Mouse (Mus musculus): ENCODE data around the gene Olfr1262. TPM values are rescaled to one million over a fixed set of nuclear protein-coding genes. Genes with fewer than 3 reads are reported as not detected.

Gene Olfr1262
- not detected in 2 replicates for polyA plus RNA-seq (2015; fragmentation: Nextera tagmentation; extraction: Ambion mirVana)

GRCm38 (mm10) chr2:89999845-90000244 lies at the start of gene Olfr1262:
Gene Olfr1262, plus strand, starts transcription at chr2:90000145.
- H3K9me3 ChIP-seq = no peaks in the 10 kb centered on the region
- H3K4me2 ChIP-seq (replicated peaks) = no peak within 1 kb of the TSS
- no peak within 1 kb of the TSS for H3K4me3 ChIP-seq (replicated peaks)
- no peaks in the 10 kb centered on the region for H3K36me3 ChIP-seq
- no peak within 1 kb of the TSS for H3K27ac ChIP-seq
- no peaks in the 10 kb centered on the region for H3K4me1 ChIP-seq (replicated peaks)
- no peak within 1 kb of the TSS for H3K9ac ChIP-seq
- no peak for ATAC-seq
- no peaks in the 10 kb centered on the region for H3K27me3 ChIP-seq (replicated peaks)

GRCm38 (mm10) chr2:89974184-89974583 lies 25.8 kb upstream of the Olfr1262 start, which contains the start of gene Olfr1260:
Gene Olfr1260, plus strand, starts transcription at chr2:89974340.
- ATAC-seq = no peak
- no peaks in the 10 kb centered on the region for H3K4me1 ChIP-seq (replicated peaks)
- H3K9ac ChIP-seq = no peak within 1 kb of the TSS
- H3K4me3 ChIP-seq (replicated peaks) = no peak within 1 kb of the TSS
- H3K27ac ChIP-seq = no peak within 1 kb of the TSS
- no peaks in the 10 kb centered on the region for H3K36me3 ChIP-seq
- H3K27me3 ChIP-seq (replicated peaks) = no peaks in the 10 kb centered on the region
- no peaks in the 10 kb centered on the region for H3K9me3 ChIP-seq
- H3K4me2 ChIP-seq (replicated peaks) = no peak within 1 kb of the TSS
- WGBS = 45% methylated on average over 2 of the region's 2 CpGs

- H3K27ac ChIP-seq = no peak overlapping the region
- H3K4me2 ChIP-seq (replicated peaks) = no peak overlapping the region
- no peak overlapping the region for H3K4me3 ChIP-seq (replicated peaks)
- no peaks in the 10 kb centered on the region for H3K4me1 ChIP-seq (replicated peaks)
- no peaks in the 10 kb centered on the region for H3K27me3 ChIP-seq (replicated peaks)
- no peaks in the 10 kb centered on the region for H3K9me3 ChIP-seq
- 82% methylated on average over 2 of the region's 2 CpGs for WGBS
- no peaks in the 10 kb centered on the region for H3K36me3 ChIP-seq
- ATAC-seq = no peak
- no peak overlapping the region for H3K9ac ChIP-seq
Observed at GRCm38 (mm10) chr2:89977709-89978108, 22.2 kb upstream of the Olfr1262 start.

- Histone ChIP-seq H3K9me3 (no peaks in the 10 kb centered on the region), H3K4me1 (replicated peaks) (no peaks in the 10 kb centered on the region), H3K36me3 (no peaks in the 10 kb centered on the region), H3K4me3 (replicated peaks) (no peak within 1 kb of the TSS), H3K27me3 (replicated peaks) (no peaks in the 10 kb centered on the region), H3K9ac (no peak within 1 kb of the TSS), H3K4me2 (replicated peaks) (no peak within 1 kb of the TSS), H3K27ac (no peak within 1 kb of the TSS)
- ATAC-seq = no peak
Observed at GRCm38 (mm10) chr2:89990921-89991320, 9.0 kb upstream of the Olfr1262 start, which contains the start of gene Olfr1261. Gene Olfr1261, plus strand, starts transcription at chr2:89991221.

GRCm38 (mm10) chr2:90011831-90012230 lies 11.9 kb downstream of the Olfr1262 start, which contains the start of gene Olfr1263:
Gene Olfr1263, plus strand, starts transcription at chr2:90012131.
- Histone ChIP-seq H3K4me3 (replicated peaks) (no peak within 1 kb of the TSS), H3K9me3 (no peaks in the 10 kb centered on the region), H3K4me1 (replicated peaks) (no peaks in the 10 kb centered on the region), H3K4me2 (replicated peaks) (no peak within 1 kb of the TSS), H3K9ac (no peak within 1 kb of the TSS), H3K27me3 (replicated peaks) (no peaks in the 10 kb centered on the region), H3K36me3 (no peaks in the 10 kb centered on the region), H3K27ac (no peak within 1 kb of the TSS)
- no peak for ATAC-seq
- 81% methylated on average over 2 of the region's 2 CpGs for WGBS

- WGBS = 66% methylated on average over 2 of the region's 2 CpGs
- Histone ChIP-seq H3K27me3 (replicated peaks) (no peaks in the 10 kb centered on the region), H3K9ac (no peak within 1 kb of the TSS)
Observed at GRCm38 (mm10) chr2:90025477-90025876, 25.5 kb downstream of the Olfr1262 start, which contains the start of gene Olfr1264. Gene Olfr1264, minus strand, starts transcription at chr2:90025577.

GRCm38 (mm10) chr2:90035037-90035436 lies 35.1 kb downstream of the Olfr1262 start, which contains the start of gene Olfr1265:
Gene Olfr1265, plus strand, starts transcription at chr2:90035337.
- Histone ChIP-seq H3K36me3 (no peaks in the 10 kb centered on the region), H3K4me1 (replicated peaks) (no peaks in the 10 kb centered on the region), H3K27me3 (replicated peaks) (no peaks in the 10 kb centered on the region), H3K4me2 (replicated peaks) (no peak within 1 kb of the TSS), H3K4me3 (replicated peaks) (no peak within 1 kb of the TSS), H3K9me3 (no peaks in the 10 kb centered on the region), H3K9ac (no peak within 1 kb of the TSS), H3K27ac (no peak within 1 kb of the TSS)
- ATAC-seq = no peak

More at GRCm38 (mm10) chr2:90025477-90025876, 25.5 kb downstream of the Olfr1262 start, which contains the start of gene Olfr1264:
- H3K9me3 ChIP-seq = no peaks in the 10 kb centered on the region
- no peak for ATAC-seq
- no peaks in the 10 kb centered on the region for H3K4me1 ChIP-seq (replicated peaks)
- no peak within 1 kb of the TSS for H3K27ac ChIP-seq
- no peak within 1 kb of the TSS for H3K4me3 ChIP-seq (replicated peaks)
- no peaks in the 10 kb centered on the region for H3K36me3 ChIP-seq
- H3K4me2 ChIP-seq (replicated peaks) = no peak within 1 kb of the TSS

Other genes with a start within 250 kb of the Olfr1262 start
- not detected in 2 replicates for gene Olfr1253, start 243.1 kb upstream of the Olfr1262 start, polyA plus RNA-seq (2015; fragmentation: Nextera tagmentation; extraction: Ambion mirVana)
- gene Olfr1254, start 206.5 kb upstream of the Olfr1262 start, polyA plus RNA-seq (2015; fragmentation: Nextera tagmentation; extraction: Ambion mirVana) = not detected in 2 replicates
- gene Olfr1255, start 188.1 kb upstream of the Olfr1262 start, polyA plus RNA-seq (2015; fragmentation: Nextera tagmentation; extraction: Ambion mirVana) = not detected in 2 replicates
- gene Olfr1256, start 158.6 kb upstream of the Olfr1262 start, polyA plus RNA-seq (2015; fragmentation: Nextera tagmentation; extraction: Ambion mirVana) = not detected in 2 replicates
- gene Olfr48, start 151.9 kb upstream of the Olfr1262 start, polyA plus RNA-seq (2015; fragmentation: Nextera tagmentation; extraction: Ambion mirVana) = not detected in 2 replicates
- gene Olfr1257, start 121.7 kb upstream of the Olfr1262 start, polyA plus RNA-seq (2015; fragmentation: Nextera tagmentation; extraction: Ambion mirVana) = 0.09 TPM in 1 of 2 replicates, not detected in the other
- gene Olfr1258, start 72.8 kb upstream of the Olfr1262 start, polyA plus RNA-seq (2015; fragmentation: Nextera tagmentation; extraction: Ambion mirVana) = not detected in 2 replicates
- gene Olfr1259, start 51.5 kb upstream of the Olfr1262 start, polyA plus RNA-seq (2015; fragmentation: Nextera tagmentation; extraction: Ambion mirVana) = not detected in 2 replicates
- gene Olfr1260, start 25.8 kb upstream of the Olfr1262 start, polyA plus RNA-seq (2015; fragmentation: Nextera tagmentation; extraction: Ambion mirVana) = not detected in 2 replicates
- gene Olfr1261, start 8.9 kb upstream of the Olfr1262 start, polyA plus RNA-seq (2015; fragmentation: Nextera tagmentation; extraction: Ambion mirVana) = not detected in 2 replicates
- gene Olfr1263, start 12.0 kb downstream of the Olfr1262 start, polyA plus RNA-seq (2015; fragmentation: Nextera tagmentation; extraction: Ambion mirVana) = not detected in 2 replicates
- not detected in 2 replicates for gene Olfr1264, start 25.4 kb downstream of the Olfr1262 start, polyA plus RNA-seq (2015; fragmentation: Nextera tagmentation; extraction: Ambion mirVana)
- gene Olfr1265, start 35.2 kb downstream of the Olfr1262 start, polyA plus RNA-seq (2015; fragmentation: Nextera tagmentation; extraction: Ambion mirVana) = not detected in 2 replicates
- not detected in 2 replicates for gene Olfr140, start 63.4 kb downstream of the Olfr1262 start, polyA plus RNA-seq (2015; fragmentation: Nextera tagmentation; extraction: Ambion mirVana)
- gene Olfr1269, start 121.3 kb downstream of the Olfr1262 start, polyA plus RNA-seq (2015; fragmentation: Nextera tagmentation; extraction: Ambion mirVana) = not detected in 2 replicates
- not detected in 2 replicates for gene Olfr32, start 142.2 kb downstream of the Olfr1262 start, polyA plus RNA-seq (2015; fragmentation: Nextera tagmentation; extraction: Ambion mirVana)
- not detected in 2 replicates for gene Olfr1270, start 152.9 kb downstream of the Olfr1262 start, polyA plus RNA-seq (2015; fragmentation: Nextera tagmentation; extraction: Ambion mirVana)
- not detected in 2 replicates for gene Olfr1506, start 224.3 kb downstream of the Olfr1262 start, polyA plus RNA-seq (2015; fragmentation: Nextera tagmentation; extraction: Ambion mirVana)

Data from intestine, embryonic 15.5 days (tissue).